Mouse (Mus musculus): ENCODE data around the gene Gtpbp3. TPM values are rescaled to one million over a fixed set of nuclear protein-coding genes. Genes with fewer than 3 reads are reported as not detected.
"Not testable (repeated sequence)": the region's sequence is repeated elsewhere in the genome, so short reads cannot be mapped to it uniquely, and the experiment has no call there.

Gene Gtpbp3
- total RNA-seq, 2 experiments from 2014 or later, result 19.7 to 22.1 TPM

GRCm38 (mm10) chr8:71527162-71527870, 39.4 kb downstream of the Gtpbp3 start:
- DNase-seq, result peak; percentile 52 to 54
- intact Hi-C loops (cut with DNase I), result no loop called here

DNA sequence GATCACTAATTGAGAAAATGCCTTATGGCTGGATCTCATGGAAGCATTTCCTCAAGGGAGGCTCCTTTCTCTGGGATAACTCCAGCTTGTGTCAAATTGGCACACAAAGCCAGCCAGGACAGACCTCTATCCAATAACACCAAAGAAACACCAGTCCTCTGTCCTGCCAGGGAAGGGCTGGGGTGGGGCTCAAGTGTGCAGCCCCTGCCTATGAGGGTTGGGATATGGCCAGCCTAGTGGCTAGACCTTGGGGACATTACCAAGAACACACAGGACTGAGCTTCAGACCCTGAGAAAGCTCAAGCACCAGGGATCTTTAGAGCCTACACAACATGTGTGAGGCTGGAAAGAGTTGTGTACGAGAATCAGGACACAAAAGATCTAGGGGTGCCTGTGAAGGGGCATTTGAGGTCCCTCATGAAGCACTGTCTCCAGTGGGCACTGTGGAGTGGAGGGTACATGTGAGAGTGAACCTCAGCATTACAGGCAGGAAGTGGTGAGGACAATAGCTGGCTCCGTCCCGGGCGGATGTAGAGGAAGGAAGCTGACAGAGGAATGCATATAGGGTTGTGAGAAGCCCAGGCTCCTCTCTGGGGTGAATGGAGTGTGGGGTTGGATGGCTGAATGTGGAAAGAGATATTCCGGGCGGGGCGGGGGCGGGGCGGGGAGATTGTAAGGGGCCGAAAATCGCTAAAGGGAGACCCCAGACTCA, 40.6 kb downstream of the Gtpbp3 start:
- intact Hi-C loops (cut with DNase I), result no loop called here
- peak; percentile 56 to 66 for DNase-seq

- DNase-seq; intact Hi-C loops (cut with DNase I): not testable (repeated sequence)
These were observed 43.0 kb downstream of the Gtpbp3 start for GRCm38 (mm10) chr8:71530735-71531467.

- no peak for DNase-seq
- intact Hi-C loops (cut with DNase I), result no loop called here
These were observed 46.4 kb downstream of the Gtpbp3 start for GRCm38 (mm10) chr8:71534263-71534810.

DNA sequence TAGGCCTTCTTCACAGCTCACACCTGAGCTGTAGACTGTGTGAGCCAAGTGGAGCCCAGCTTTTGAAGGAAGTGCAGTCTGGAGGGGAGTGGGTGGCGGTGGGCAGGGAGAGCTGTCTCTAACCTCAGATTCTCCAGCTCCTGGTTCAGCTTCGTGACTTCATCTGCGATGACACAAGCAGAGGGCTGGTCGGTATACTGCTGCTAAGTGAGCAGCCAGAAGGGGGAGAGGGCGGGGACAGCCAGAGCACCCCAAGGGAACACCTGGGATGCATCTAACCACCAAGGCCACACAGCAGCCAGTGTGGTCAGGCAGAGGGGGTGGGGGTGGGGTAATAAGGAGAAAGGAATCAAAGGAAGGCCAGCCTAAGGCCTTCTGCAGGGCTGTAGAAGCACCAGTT, 47.8 kb downstream of the Gtpbp3 start:
- intact Hi-C loops (cut with DNase I), result no loop called here
- no peak for DNase-seq

GRCm38 (mm10) chr8:71537028-71537867, 49.3 kb downstream of the Gtpbp3 start, which contains the start of gene Bst2:
Gene Bst2 (minus strand): TSS chr8:71537456.
- intact Hi-C loops (cut with DNase I), result no loop called here
- peak; percentile 90 for DNase-seq

- DNase-seq, result peak; percentile 97 to 98
- intact Hi-C loops (cut with DNase I), result no loop called here
These were observed 54.9 kb downstream of the Gtpbp3 start, which contains the start of gene Mvb12a for GRCm38 (mm10) chr8:71542632-71543343. Gene Mvb12a (plus strand): TSS chr8:71542922.

GRCm38 (mm10) chr8:71543755-71544154, 55.9 kb downstream of the Gtpbp3 start:
- intact Hi-C loops (cut with DNase I), result no loop called here

GRCm38 (mm10) chr8:71545053-71545452, 57.1 kb downstream of the Gtpbp3 start:
- intact Hi-C loops (cut with DNase I), result no loop called here

More at GRCm38 (mm10) chr8:71543755-71544154, 55.9 kb downstream of the Gtpbp3 start:
- DNase-seq, result no peak

DNA sequence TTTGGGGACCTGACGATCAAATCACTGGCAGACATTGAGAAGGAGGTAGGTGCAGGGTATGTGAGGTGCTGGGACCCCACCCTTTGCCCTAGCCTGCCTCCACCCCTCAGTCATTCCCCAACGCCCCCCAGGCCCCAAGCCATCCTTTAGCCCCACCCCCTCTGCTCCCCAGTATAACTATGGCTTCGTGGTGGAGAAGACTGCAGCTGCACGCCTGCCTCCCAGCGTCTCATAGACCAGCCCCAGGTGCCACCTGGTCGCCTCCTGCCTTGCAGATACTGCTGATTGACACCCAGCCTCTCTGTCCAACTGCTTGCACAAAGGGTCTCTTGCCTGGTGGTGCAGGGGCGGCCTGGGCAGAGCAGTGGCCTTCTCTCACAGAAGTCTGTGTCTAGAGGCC, 59.7 kb downstream of the Gtpbp3 start:
- DNase-seq, result no peak
- intact Hi-C loops (cut with DNase I), result no loop called here

More at GRCm38 (mm10) chr8:71545053-71545452, 57.1 kb downstream of the Gtpbp3 start:
- no peak for DNase-seq

Other genes starting within 250 kb of the Gtpbp3 start
- gene Myo9b, start 215.4 kb upstream of the Gtpbp3 start, total RNA-seq (2021), result 10 to 100 TPM; 41.0 to 43.5 TPM
- 10 to 100 TPM; 38.9 to 52.7 TPM for gene Haus8, start 215.2 kb upstream of the Gtpbp3 start, total RNA-seq (2021)
- 100 to 1,000 TPM; 110 to 116 TPM for gene Use1, start 121.3 kb upstream of the Gtpbp3 start, total RNA-seq (2021)
- 10 to 100 TPM; 10.8 to 11.3 TPM for gene Ocel1, start 116.8 kb upstream of the Gtpbp3 start, total RNA-seq (2021)
- 10 to 100 TPM; 57.8 to 60.1 TPM for gene Nr2f6, start 106.1 kb upstream of the Gtpbp3 start, total RNA-seq (2021)
- gene Ushbp1, start 92.3 kb upstream of the Gtpbp3 start, total RNA-seq (2021), result 10 to 100 TPM; 38.0 to 42.7 TPM
- 10 to 100 TPM; 65.1 to 65.7 TPM for gene Babam1, start 91.2 kb upstream of the Gtpbp3 start, total RNA-seq (2021)
- 1 to 10 TPM; 2.8 to 3.4 TPM for gene Ankle1, start 82.1 kb upstream of the Gtpbp3 start, total RNA-seq (2021)
- gene Abhd8, start 24.4 kb upstream of the Gtpbp3 start, total RNA-seq (2021), result 10 to 100 TPM; 31.7 to 34.6 TPM
- 100 to 1,000 TPM; 103 to 116 TPM for gene Mrpl34, start 23.1 kb upstream of the Gtpbp3 start, total RNA-seq (2021)
- 10 to 100 TPM; 37.8 to 39.1 TPM for gene Dda1, start 18.9 kb upstream of the Gtpbp3 start, total RNA-seq (2021)
- gene Ano8, start 2.1 kb upstream of the Gtpbp3 start, total RNA-seq (2021), result 10 to 100 TPM; 14.6 to 15.3 TPM
- gene Plvap, start 23.6 kb downstream of the Gtpbp3 start, total RNA-seq (2021), result 10 to 100 TPM; 21.8 to 22.0 TPM
- gene Ccdc194, start 37.6 kb downstream of the Gtpbp3 start, total RNA-seq (2021), result under 1 TPM in 1 of 2 experiments, not detected in 1; 0.17 TPM
- gene Bst2, start 49.4 kb downstream of the Gtpbp3 start, total RNA-seq (2021), result 10 to 100 TPM; 13.0 to 13.5 TPM
- gene Mvb12a, start 54.8 kb downstream of the Gtpbp3 start, total RNA-seq (2021), result 10 to 100 TPM; 30.2 to 32.5 TPM
- under 1 TPM in 1 of 2 experiments, not detected in 1; 0.27 TPM for gene Tmem221, start 70.8 kb downstream of the Gtpbp3 start, total RNA-seq (2021)
- under 1 TPM in 1 of 2 experiments, not detected in 1; 0.12 TPM for gene Nxnl1, start 78.5 kb downstream of the Gtpbp3 start, total RNA-seq (2021)
- gene Slc27a1, start 80.8 kb downstream of the Gtpbp3 start, total RNA-seq (2021), result 100 to 1,000 TPM; 118 to 120 TPM
- 10 to 100 TPM; 78.8 to 87.3 TPM for gene Pgls, start 104.1 kb downstream of the Gtpbp3 start, total RNA-seq (2021)
- gene Fam129c, start 109.5 kb downstream of the Gtpbp3 start, total RNA-seq (2021), result 1 to 10 TPM in 1 of 2 experiments, under 1 TPM in 1; 0.81 to 1.3 TPM
- gene Colgalt1, start 122.9 kb downstream of the Gtpbp3 start, total RNA-seq (2021), result 10 to 100 TPM; 46.3 to 54.9 TPM
- gene Unc13a, start 183.7 kb downstream of the Gtpbp3 start, total RNA-seq (2021), result 1 to 10 TPM; 1.1 to 1.5 TPM
- 10 to 100 TPM; 14.3 to 15.0 TPM for gene Jak3, start 188.2 kb downstream of the Gtpbp3 start, total RNA-seq (2021)
- 1 to 10 TPM; 5.1 to 5.4 TPM for gene Insl3, start 201.1 kb downstream of the Gtpbp3 start, total RNA-seq (2021)
- gene B3gnt3, start 213.7 kb downstream of the Gtpbp3 start, total RNA-seq (2021), result 10 to 100 TPM; 12.0 to 12.2 TPM
- gene Fcho1, start 237.6 kb downstream of the Gtpbp3 start, total RNA-seq (2021), result 1 to 10 TPM; 1.3 to 2.4 TPM

All from heart, postnatal 10 days (tissue).